Mouse (Mus musculus): Measurements from ENCODE around the gene Rere.

- TF ChIP-seq CTCF (IDR thresholded peaks at IDR 0.05; ENCODE audit: borderline replicate concordance, extremely low read depth, insufficient read depth, insufficient read length), result no peak
- no peak for TF ChIP-seq POLR2A (IDR thresholded peaks at IDR 0.05; ENCODE audit: borderline replicate concordance, extremely low read depth, insufficient read depth, insufficient read length, poor library complexity, severe bottlenecking)
Measured at GRCm38 (mm10) chr4:150441931-150442330, 160.5 kb downstream of the Rere start.
